Mouse (Mus musculus) liver, embryonic 16.5 days (tissue): ENCODE results near the gene Mcm10. TPM values are rescaled to one million over a fixed set of nuclear protein-coding genes. Genes with fewer than 3 reads are reported as not detected.

ENCODE experiments used
- ATAC-seq: fragments of 200-750 bp; cut with Nextera tagmentation; 2 replicates; pipeline ENCODE4 v1.8.0; 2017; ENCODE audit warnings: low read depth, mild to moderate bottlenecking, moderate number of reproducible peaks, moderate library complexity
- H3K27ac ChIP-seq: fragments of 300-500 bp; sonication (generic); 2 replicates; pipeline ENCODE4 v1.5.1; 2014; ENCODE audit warnings: mild to moderate bottlenecking, low read length
- H3K27me3 ChIP-seq: fragments of 300-500 bp; sonication (generic); 2 replicates; pipeline ENCODE4 v1.6.1; 2014; ENCODE audit warnings: low read depth, low read length, mixed read lengths; ENCODE audit not compliant: control insufficient read depth, insufficient read depth
- H3K36me3 ChIP-seq: fragments of 300-500 bp; sonication (generic); 2 replicates; pipeline ENCODE4 v1.6.1; 2014; ENCODE audit warnings: mild to moderate bottlenecking; ENCODE audit not compliant: control insufficient read depth, insufficient read depth
- H3K4me1 ChIP-seq: fragments of 300-500 bp; sonication (generic); 2 replicates; pipeline ENCODE4 v1.6.1; 2014; ENCODE audit warnings: low read depth, low read length, mixed read lengths; ENCODE audit not compliant: control insufficient read depth
- H3K4me2 ChIP-seq: fragments of 300-500 bp; sonication (generic); 2 replicates; pipeline ENCODE4 v1.6.1; 2014; ENCODE audit warnings: low read depth, low read length, mixed read lengths
- H3K4me3 ChIP-seq: fragments of 300-500 bp; sonication (generic); 2 replicates; pipeline ENCODE4 v1.5.1; 2014; ENCODE audit warnings: low read depth, mild to moderate bottlenecking, low read length
- H3K9ac ChIP-seq: fragments of 300-500 bp; sonication (generic); 2 replicates; pipeline ENCODE4 v1.6.1; 2014; ENCODE audit warnings: low read depth, low read length
- H3K9me3 ChIP-seq: fragments of 300-500 bp; sonication (generic); replicated peaks from 2 replicates; pipeline ENCODE4 v1.6.1; 2016; ENCODE audit warnings: low read length; ENCODE audit not compliant: control insufficient read depth
- WGBS: fragments of 180-500 bp; shearing (Covaris S2); extraction: QIAGEN DNeasy Blood & Tissue Kit; methylation state at CpG from one replicate; pipeline ENCODE4 v1.1.7; 2014; ENCODE audit not compliant: insufficient replicate concordance; 5-methylcytosine and 5-hydroxymethylcytosine counted together
- polyA plus RNA-seq: library from polyadenylated mRNA; unstranded; fragments of >200 nt; fragmentation: Nextera tagmentation; extraction: Ambion mirVana; gene quantifications from 2 replicates; pipeline ENCODE4 v1.2.1, GENCODE M21; 2015

Mcm10 gene
- polyA plus RNA-seq, 1 experiment from 2014 or later, result 29.8 TPM

DNA sequence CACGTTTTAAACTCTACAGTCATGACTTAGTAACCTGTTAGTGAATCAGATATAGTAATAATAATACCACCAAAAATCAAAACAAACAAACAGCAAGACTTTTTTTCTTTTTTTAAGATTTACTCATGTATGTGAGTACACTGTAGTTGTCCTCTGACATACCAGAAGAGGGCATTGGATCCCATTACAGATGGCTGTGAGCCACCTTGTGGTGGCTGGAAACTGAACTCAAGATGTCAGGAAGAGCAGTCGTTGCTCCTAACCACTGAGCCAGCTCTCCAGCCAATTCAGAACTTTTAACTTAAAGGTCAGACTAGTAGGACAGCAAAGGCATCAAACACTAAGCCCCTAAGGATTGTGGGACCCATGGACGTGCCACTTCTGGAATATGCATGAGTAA lies 13.7 kb downstream of the Mcm10 start:
- no peak overlapping the region for H3K4me3 ChIP-seq
- ATAC-seq, result no peak
- H3K4me1 ChIP-seq, result no peaks in the 10 kb centered on the region
- 72% methylated on average over 3 of the region's 3 CpGs for WGBS
- H3K9ac ChIP-seq, result no peak overlapping the region
- peaks cover 73% of the 10 kb centered on the region for H3K36me3 ChIP-seq
- no peak overlapping the region for H3K27ac ChIP-seq
- H3K4me2 ChIP-seq, result no peak overlapping the region
- H3K9me3 ChIP-seq, result no peaks in the 10 kb centered on the region
- no peaks in the 10 kb centered on the region for H3K27me3 ChIP-seq

GRCm38 (mm10) chr2:4996421-4996824 lies 16.2 kb downstream of the Mcm10 start:
- 76% methylated on average over 6 of the region's 6 CpGs for WGBS
- no peaks in the 10 kb centered on the region for H3K4me1 ChIP-seq
- H3K27ac ChIP-seq, result peak overlapping the region; percentile 41; the same call in 1 of the 2 replicates
- peaks cover 72% of the 10 kb centered on the region for H3K36me3 ChIP-seq
- no peak overlapping the region for H3K9ac ChIP-seq
- ATAC-seq, result peak; percentile 79
- H3K9me3 ChIP-seq, result no peaks in the 10 kb centered on the region
- no peaks in the 10 kb centered on the region for H3K27me3 ChIP-seq
- H3K4me2 ChIP-seq, result no peak overlapping the region
- H3K4me3 ChIP-seq, result no peak overlapping the region

GRCm38 (mm10) chr2:4995646-4996045 lies 16.9 kb downstream of the Mcm10 start:
- WGBS, result 82% methylated on average over 11 of the region's 11 CpGs
- H3K4me3 ChIP-seq, result no peak overlapping the region
- H3K9me3 ChIP-seq, result no peaks in the 10 kb centered on the region
- peaks cover 72% of the 10 kb centered on the region for H3K36me3 ChIP-seq
- H3K4me1 ChIP-seq, result no peaks in the 10 kb centered on the region
- peak; percentile 36 for ATAC-seq
- peak overlapping the region; percentile 48; the same call in 1 of the 2 replicates for H3K27ac ChIP-seq
- no peak overlapping the region for H3K9ac ChIP-seq
- no peaks in the 10 kb centered on the region for H3K27me3 ChIP-seq
- no peak overlapping the region; the same call in 1 of the 2 replicates for H3K4me2 ChIP-seq

- ATAC-seq, result no peak
- no peaks in the 10 kb centered on the region for H3K9me3 ChIP-seq
- H3K36me3 ChIP-seq, result peaks cover 75% of the 10 kb centered on the region
- no peak overlapping the region for H3K9ac ChIP-seq
- no peak overlapping the region for H3K4me3 ChIP-seq
- H3K27ac ChIP-seq, result no peak overlapping the region
- no peaks in the 10 kb centered on the region for H3K27me3 ChIP-seq
- no peak overlapping the region for H3K4me2 ChIP-seq
- 78% methylated on average over 4 of the region's 4 CpGs for WGBS
- no peaks in the 10 kb centered on the region for H3K4me1 ChIP-seq
These were observed 18.2 kb downstream of the Mcm10 start for GRCm38 (mm10) chr2:4994436-4994835.

GRCm38 (mm10) chr2:4993584-4993983 lies 19.0 kb downstream of the Mcm10 start:
- no peak overlapping the region for H3K9ac ChIP-seq
- no peak overlapping the region for H3K4me3 ChIP-seq
- no peak overlapping the region for H3K4me2 ChIP-seq
- no peaks in the 10 kb centered on the region for H3K4me1 ChIP-seq
- peaks cover 70% of the 10 kb centered on the region for H3K36me3 ChIP-seq
- no peak overlapping the region for H3K27ac ChIP-seq
- WGBS, result 90% methylated on average over 11 of the region's 11 CpGs
- H3K9me3 ChIP-seq, result no peaks in the 10 kb centered on the region
- ATAC-seq, result no peak
- no peaks in the 10 kb centered on the region for H3K27me3 ChIP-seq

- ATAC-seq, result no peak
- 71% methylated on average over 11 of the region's 11 CpGs for WGBS
- Histone ChIP-seq H3K4me2 (no peak overlapping the region), H3K4me3 (no peak overlapping the region), H3K27ac (no peak overlapping the region), H3K36me3 (peaks cover 36% of the 10 kb centered on the region), H3K27me3 (no peaks in the 10 kb centered on the region), H3K9me3 (no peaks in the 10 kb centered on the region), H3K4me1 (no peaks in the 10 kb centered on the region), H3K9ac (no peak overlapping the region)
These were observed 23.7 kb downstream of the Mcm10 start for GRCm38 (mm10) chr2:4988826-4989424.

- Histone ChIP-seq H3K27ac (no peak overlapping the region), H3K27me3 (no peaks in the 10 kb centered on the region), H3K4me2 (no peak overlapping the region), H3K4me3 (no peak overlapping the region), H3K9me3 (no peaks in the 10 kb centered on the region), H3K4me1 (no peaks in the 10 kb centered on the region), H3K9ac (no peak overlapping the region), H3K36me3 (peaks cover 24% of the 10 kb centered on the region)
- 75% methylated on average over 8 of the region's 8 CpGs for WGBS
- ATAC-seq, result no peak
These were observed 25.0 kb downstream of the Mcm10 start for GRCm38 (mm10) chr2:4987388-4988180.

- H3K27ac ChIP-seq, result no peak overlapping the region
- H3K9ac ChIP-seq, result no peak overlapping the region
- no peaks in the 10 kb centered on the region for H3K4me1 ChIP-seq
- 78% methylated on average over 4 of the region's 4 CpGs for WGBS
- H3K27me3 ChIP-seq, result no peaks in the 10 kb centered on the region
- no peak for ATAC-seq
- H3K36me3 ChIP-seq, result peaks cover 21% of the 10 kb centered on the region
- no peak overlapping the region for H3K4me2 ChIP-seq
- H3K9me3 ChIP-seq, result no peaks in the 10 kb centered on the region
- H3K4me3 ChIP-seq, result no peak overlapping the region
These were observed 25.8 kb downstream of the Mcm10 start for GRCm38 (mm10) chr2:4986798-4987197.

DNA sequence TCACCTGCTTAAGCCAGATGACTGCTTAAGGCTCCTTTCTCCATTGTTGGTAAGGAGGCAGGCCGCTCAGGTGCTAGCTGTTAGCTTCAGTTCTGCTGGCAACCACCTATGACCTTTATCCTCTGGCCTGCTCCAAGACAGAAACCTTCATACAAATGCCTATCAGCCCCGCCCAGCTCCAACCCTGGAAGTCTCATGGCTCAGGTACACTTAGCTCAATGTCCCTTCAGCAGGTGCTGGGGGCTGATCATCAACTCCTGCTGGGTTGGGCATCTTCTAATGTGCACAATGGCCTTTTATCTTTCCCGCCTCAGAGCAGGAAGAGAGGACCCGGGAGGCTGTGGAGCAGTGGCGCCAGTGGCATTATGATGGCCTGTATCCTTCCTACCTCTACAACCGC lies 27.6 kb downstream of the Mcm10 start:
- 63% methylated on average over 6 of the region's 6 CpGs for whole genome bisulfite sequencing
- ATAC-seq, result no peak

More for the DNA sequence above, 27.6 kb downstream of the Mcm10 start:
- H3K9ac ChIP-seq, result no peak overlapping the region
- H3K4me3 ChIP-seq, result no peak overlapping the region
- H3K9me3 ChIP-seq, result no peaks in the 10 kb centered on the region
- H3K27me3 ChIP-seq, result no peaks in the 10 kb centered on the region
- H3K4me2 ChIP-seq, result no peak overlapping the region
- H3K4me1 ChIP-seq, result no peaks in the 10 kb centered on the region
- H3K36me3 ChIP-seq, result peaks cover 6% of the 10 kb centered on the region; the same call in 1 of the 2 replicates
- H3K27ac ChIP-seq, result no peak overlapping the region
